Mouse (Mus musculus) liver, embryonic 14.5 days (tissue): ENCODE data around the gene Snph. TPM values are rescaled to one million over a fixed set of nuclear protein-coding genes. Genes with fewer than 3 reads are reported as not detected.

Experiments used
- ATAC-seq: fragments of 200-750 bp; cut with Nextera tagmentation; 2 replicates; pipeline ENCODE4 v1.8.0; 2017; ENCODE audit warnings: moderate number of reproducible peaks, mild to moderate bottlenecking, moderate library complexity; ENCODE audit not compliant: insufficient read depth
- DNase-seq, 3 experiments: peaks; one replicate each; pipeline ENCODE4 v3.0.0-alpha.2; 2012 to 2013; ENCODE audit warnings: low read depth in 3 of 3, low spot score in 3 of 3
- H3K27ac ChIP-seq: fragments of 300-500 bp; sonication (generic); 2 replicates; pipeline ENCODE4 v1.5.1; 2014; ENCODE audit warnings: moderate library complexity, mild to moderate bottlenecking, control low read depth, inconsistent platforms
- H3K27me3 ChIP-seq: fragments of 300-500 bp; sonication (generic); 2 replicates; pipeline ENCODE4 v1.6.1; 2014; ENCODE audit warnings: mild to moderate bottlenecking, low read length, moderate library complexity; ENCODE audit not compliant: control insufficient read depth, insufficient read depth
- H3K36me3 ChIP-seq: fragments of 300-500 bp; sonication (generic); replicated peaks from 2 replicates; pipeline ENCODE4 v1.6.1; 2014; ENCODE audit warnings: low read depth; ENCODE audit not compliant: control insufficient read depth, insufficient read depth
- H3K4me1 ChIP-seq, 2 experiments: fragments of 200-500 bp in 1 of 2; fragments of 300-500 bp in 1 of 2; sonication (generic) in 1 of 2; replicated peaks; 2 replicates each; pipeline ENCODE4 v1.6.1; 2012 to 2014; ENCODE audit warnings: antibody characterized with exemption in 1 of 2, inconsistent platforms in 1 of 2, low read length in 1 of 2; ENCODE audit not compliant: control insufficient read depth in 2 of 2, insufficient read depth in 2 of 2
- H3K4me2 ChIP-seq: fragments of 300-500 bp; sonication (generic); 2 replicates; pipeline ENCODE4 v1.6.1; 2014; ENCODE audit warnings: low read depth, mild to moderate bottlenecking, control low read depth, moderate library complexity
- H3K4me3 ChIP-seq, 2 experiments: fragments of 200-500 bp in 1 of 2; fragments of 300-500 bp in 1 of 2; sonication (generic) in 1 of 2; 2 replicates each; pipeline ENCODE4 v1.5.1; 2012 to 2014; ENCODE audit warnings: low read depth in 2 of 2, low read length in 2 of 2, mild to moderate bottlenecking in 2 of 2, control low read depth in 1 of 2, inconsistent platforms in 1 of 2, moderate library complexity in 1 of 2; ENCODE audit not compliant: insufficient read depth in 1 of 2
- H3K9ac ChIP-seq: fragments of 300-500 bp; sonication (generic); replicated peaks from 2 replicates; pipeline ENCODE4 v1.6.1; 2014; ENCODE audit warnings: mild to moderate bottlenecking, control low read depth, moderate library complexity
- H3K9me3 ChIP-seq: fragments of 300-500 bp; sonication (generic); 2 replicates; pipeline ENCODE4 v1.6.1; 2016; ENCODE audit warnings: low read length, mixed read lengths; ENCODE audit not compliant: control insufficient read depth
- CTCF ChIP-seq: IDR thresholded peaks from 2 replicates; pipeline ENCODE4 v1.5.1; 2016; ENCODE audit warnings: antibody characterized with exemption, low read depth, control low read depth
- EP300 ChIP-seq: IDR thresholded peaks from 2 replicates; pipeline ENCODE4 v1.6.1; 2016; ENCODE audit warnings: antibody characterized with exemption, low read depth
- WGBS: fragments of 180-500 bp; shearing (Covaris S2); extraction: QIAGEN DNeasy Blood & Tissue Kit; methylation state at CpG from one replicate; pipeline ENCODE4 v1.1.7; 2014; ENCODE audit not compliant: insufficient replicate concordance; 5-methylcytosine and 5-hydroxymethylcytosine counted together
- polyA plus RNA-seq, 2 experiments: library from polyadenylated mRNA; depleted of rRNA in 1 of 2; stranded (reverse) in 1 of 2; unstranded in 1 of 2; fragments of >200 nt; fragmentation: Nextera tagmentation in 1 of 2; extraction: Ambion mirVana in 1 of 2; gene quantifications; 2 replicates each; pipeline versions ENCODE4 v1.2.1 to v1.2.3; 2012 to 2014

Snph gene
- polyA plus RNA-seq, 2 experiments = 0.01 TPM; not detected in 1

DNA sequence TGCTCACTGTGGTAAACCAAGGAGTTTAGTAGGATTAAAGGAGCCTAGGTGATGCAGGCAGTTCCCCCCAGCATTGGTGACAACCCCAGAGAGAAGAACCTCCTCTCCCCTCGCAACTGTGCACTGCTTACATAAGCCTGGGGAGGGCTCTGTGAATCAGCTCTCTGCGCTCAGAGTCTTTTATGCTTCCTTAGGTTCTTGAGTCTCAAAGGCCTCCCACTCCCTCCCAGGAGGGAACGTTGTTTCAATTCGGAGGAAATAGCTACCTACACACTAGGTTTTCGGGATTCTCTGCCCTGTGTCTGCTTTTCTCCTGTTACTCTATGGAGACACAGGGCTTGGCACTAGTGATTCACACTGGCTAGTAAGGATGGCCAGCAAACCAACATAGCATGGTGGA, 57.8 kb downstream of the Snph start:
- H3K27me3 ChIP-seq = no peaks in the 10 kb centered on the region; the same call in none of the 2 replicates
- no peak for TF ChIP-seq EP300
- no peak for TF ChIP-seq CTCF
- peaks cover 0 to 7% of the 10 kb centered on the region in 2 experiments; a peak in 2 of 4 replicates for H3K4me1 ChIP-seq
- no peaks in the 10 kb centered on the region for H3K36me3 ChIP-seq
- DNase-seq (no peak), ATAC-seq (no peak)
- WGBS = 60% methylated on average over 5 of the region's 5 CpGs
- no peak overlapping the region for H3K27ac ChIP-seq
- H3K9ac ChIP-seq = no peak overlapping the region
- no peak overlapping the region for H3K4me3 ChIP-seq
- no peak overlapping the region for H3K4me2 ChIP-seq
- no peaks in the 10 kb centered on the region for H3K9me3 ChIP-seq

DNA sequence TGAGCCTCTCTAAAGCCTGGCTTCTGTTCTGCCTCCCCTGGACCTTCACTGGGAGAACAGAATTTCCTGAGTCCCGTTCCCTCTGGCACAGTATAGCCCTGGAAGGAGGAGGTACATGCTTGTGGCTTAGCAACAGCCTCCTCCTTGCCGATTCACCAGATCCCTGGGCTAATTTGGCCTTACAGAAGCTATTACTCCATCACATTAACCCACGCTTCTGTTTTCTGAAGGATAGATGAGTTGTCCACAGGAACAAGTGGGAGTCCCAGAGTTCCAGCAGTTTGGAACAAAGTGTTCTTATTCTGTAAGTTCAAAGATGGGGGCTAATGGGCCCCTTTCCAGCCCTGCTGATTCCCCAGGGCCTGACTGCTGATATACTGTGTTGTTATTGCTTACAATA, 58.7 kb downstream of the Snph start:
- Histone ChIP-seq H3K27me3 (no peaks in the 10 kb centered on the region; the same call in none of the 2 replicates), H3K27ac (no peak overlapping the region), H3K36me3 (no peaks in the 10 kb centered on the region), H3K9ac (no peak overlapping the region), H3K4me2 (no peak overlapping the region), H3K4me3 (no peak overlapping the region), H3K9me3 (no peaks in the 10 kb centered on the region), H3K4me1 (peaks cover 0 to 7% of the 10 kb centered on the region in 2 experiments; a peak in 2 of 4 replicates)
- 52% methylated on average over 3 of the region's 3 CpGs for WGBS
- ATAC-seq = no peak
- TF ChIP-seq CTCF (no peak), EP300 (no peak)
- no peak for DNase-seq

DNA sequence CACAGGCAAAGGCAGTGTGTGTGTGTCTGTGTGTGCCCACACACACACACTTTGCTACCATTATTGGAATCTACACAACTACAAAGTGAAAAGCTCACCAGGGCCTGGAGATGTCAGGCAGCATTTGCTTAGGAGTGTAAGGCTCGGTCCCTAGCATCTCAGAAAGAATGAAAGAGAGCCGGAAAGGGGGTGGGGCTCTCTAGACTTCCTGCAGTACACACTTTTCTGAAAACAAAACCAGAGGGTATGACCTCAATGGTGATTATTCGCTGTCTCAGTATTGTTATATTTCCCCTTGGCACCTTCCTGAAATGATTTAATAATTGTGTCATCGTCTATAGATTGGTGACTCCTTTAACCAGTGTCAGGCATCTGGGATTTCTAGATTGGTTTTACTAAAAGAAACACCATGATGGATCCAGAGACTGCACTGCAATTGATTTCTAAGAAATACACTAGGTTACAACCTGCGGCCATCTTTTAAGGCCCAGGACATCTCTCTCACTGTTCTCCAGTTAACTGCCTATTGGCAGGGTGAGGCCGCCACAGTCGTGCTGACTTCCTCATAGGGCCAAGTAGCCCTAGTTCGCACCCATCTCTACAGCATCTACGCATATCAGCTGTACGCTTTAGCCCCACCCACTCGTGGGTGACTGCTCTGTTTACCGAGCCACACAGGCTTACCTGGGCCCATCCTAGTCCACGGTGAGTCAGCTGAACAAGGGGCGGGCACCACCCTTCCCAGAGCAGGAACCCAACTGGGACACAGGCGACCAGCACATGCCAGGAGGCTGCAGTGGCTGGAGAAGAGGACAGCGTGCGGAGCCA, 60.3 kb downstream of the Snph start, which contains the start of gene Sdcbp2:
Gene Sdcbp2 (plus strand): TSS at position 750 of the 828 bp plus-strand sequence.
- H3K27ac ChIP-seq = no peak within 1 kb of the TSS
- no peaks in the 10 kb centered on the region for H3K9me3 ChIP-seq
- ATAC-seq (no peak), DNase-seq (no peak)
- H3K27me3 ChIP-seq = no peaks in the 10 kb centered on the region; the same call in none of the 2 replicates
- no peak within 1 kb of the TSS for H3K4me2 ChIP-seq
- no peak within 1 kb of the TSS for H3K4me3 ChIP-seq
- 45% methylated on average over 17 of the region's 17 CpGs for WGBS
- H3K36me3 ChIP-seq = no peaks in the 10 kb centered on the region
- H3K4me1 ChIP-seq = peaks cover 0 to 7% of the 10 kb centered on the region in 2 experiments; a peak in 2 of 4 replicates
- no peak within 1 kb of the TSS for H3K9ac ChIP-seq
- TF ChIP-seq CTCF (no peak), EP300 (no peak)

DNA sequence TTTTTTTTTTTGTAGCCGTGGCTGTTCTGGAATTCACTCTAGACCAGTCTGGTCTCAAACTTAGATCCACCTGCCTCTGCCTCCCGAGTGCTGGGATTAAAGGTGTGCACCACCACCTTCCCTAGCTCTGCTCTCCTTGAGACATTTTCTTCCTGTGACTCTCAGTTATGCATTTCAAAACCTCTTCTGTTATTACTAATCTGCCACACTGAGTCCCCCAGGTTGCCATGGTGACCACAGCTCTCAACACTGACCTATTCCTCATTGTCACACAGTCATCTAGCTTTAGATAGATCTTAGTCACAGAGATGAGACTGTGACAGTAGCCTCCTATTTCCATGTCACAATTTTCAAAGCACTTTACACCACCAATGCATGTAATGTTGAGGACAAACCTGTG, 62.9 kb downstream of the Snph start:
- no peak overlapping the region for H3K4me3 ChIP-seq
- no peaks in the 10 kb centered on the region for H3K4me1 ChIP-seq
- TF ChIP-seq CTCF (no peak), EP300 (no peak)

DNA sequence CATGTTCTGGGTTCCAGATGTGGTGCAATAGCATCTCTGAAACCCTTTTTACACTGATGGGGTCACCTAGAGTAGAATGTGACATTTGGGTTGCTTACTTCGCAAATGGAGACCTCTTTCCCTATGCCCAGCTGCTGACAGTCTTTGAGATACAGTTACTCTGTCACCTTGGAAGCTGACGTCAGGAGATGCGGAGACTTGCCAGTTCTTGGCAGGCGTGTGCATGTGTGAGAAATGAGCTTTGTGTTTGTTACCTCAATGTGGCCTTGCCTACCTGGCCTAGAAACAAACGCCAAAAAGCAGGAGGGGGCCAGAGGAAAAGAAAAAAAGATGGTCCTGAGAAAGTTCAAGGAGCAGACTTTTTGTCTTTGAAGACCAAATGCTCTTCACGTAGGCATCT, 65.5 kb downstream of the Snph start:
- Histone ChIP-seq H3K9ac (no peak overlapping the region), H3K36me3 (no peaks in the 10 kb centered on the region), H3K9me3 (no peaks in the 10 kb centered on the region), H3K4me2 (no peak overlapping the region), H3K4me1 (peaks cover 0 to 4% of the 10 kb centered on the region in 2 experiments; a peak in 1 of 4 replicates), H3K27me3 (no peaks in the 10 kb centered on the region), H3K27ac (no peak overlapping the region), H3K4me3 (no peak overlapping the region)
- TF ChIP-seq EP300 (no peak), CTCF (no peak)
- DNase-seq = no peak
- 66% methylated on average over 6 of the region's 6 CpGs for WGBS
- ATAC-seq = no peak

More for the DNA sequence above, 62.9 kb downstream of the Snph start:
- 48% methylated on average over 2 of the region's 2 CpGs for WGBS
- ATAC-seq (no peak), DNase-seq (no peak)
- H3K36me3 ChIP-seq = no peaks in the 10 kb centered on the region
- H3K9ac ChIP-seq = no peak overlapping the region
- no peak overlapping the region for H3K4me2 ChIP-seq
- H3K27ac ChIP-seq = no peak overlapping the region
- no peaks in the 10 kb centered on the region for H3K27me3 ChIP-seq
- no peaks in the 10 kb centered on the region for H3K9me3 ChIP-seq
